15 mouse cellular contexts compared by ENCODE assay signal in genomic region chr10:121918579-121918978, GRCm38 (mm10).
"Had no signal": no experiment of that assay in that cellular context is flagged by ENCODE, and none has a peak within 500 bp of the region (broad histone marks: within the 10 kb centered on the region; RNA-seq: fewer than 3 reads in every experiment).

No protein-coding gene starts in this region.

- H3K36me3 ChIP-seq: liver, embryonic 13.5 days; lung, embryonic 15.5 days had no signal

- H3K4me2 ChIP-seq: kidney, embryonic 15.5 days; liver, embryonic 13.5 days; lung, embryonic 15.5 days; midbrain, embryonic 11.5 days; stomach, embryonic 15.5 days had no signal

- H3K27ac ChIP-seq: left cerebral cortex, adult 2 months; liver, embryonic 13.5 days; lung, embryonic 15.5 days; macrophage; stomach, embryonic 15.5 days had no signal

- H3K27me3 ChIP-seq: kidney, embryonic 15.5 days; liver, embryonic 13.5 days; lung, embryonic 15.5 days; megakaryocyte, embryonic 14.5 days; stomach, embryonic 15.5 days had no signal

- H3K4me3 ChIP-seq: kidney, embryonic 15.5 days; left cerebral cortex, adult 2 months; liver, embryonic 13.5 days; lung, embryonic 15.5 days; megakaryocyte, embryonic 14.5 days; stomach, embryonic 15.5 days had no signal

- H3K4me1 ChIP-seq: liver, embryonic 13.5 days; megakaryocyte, embryonic 14.5 days had no signal

- H3K9ac ChIP-seq: kidney, embryonic 15.5 days; liver, embryonic 13.5 days; liver, postnatal 0 days; lung, embryonic 15.5 days; stomach, embryonic 15.5 days had no signal

- DNase-seq: kidney, postnatal 14 days; liver; liver, embryonic 13.5 days; liver, postnatal 0 days; lung, postnatal 14 days; thymus, adult 2 months; thymus, postnatal 25 days had no signal

- ATAC-seq: liver, postnatal 0 days; midbrain, embryonic 16.5 days had no signal

- H3K9me3 ChIP-seq: kidney, embryonic 15.5 days; liver, embryonic 13.5 days; lung, embryonic 15.5 days; stomach, embryonic 15.5 days had no signal
